Mouse (Mus musculus) testis, adult 2 months (tissue): Measurements from ENCODE around the gene Vgll2.

ENCODE experiments used
- CTCF ChIP-seq: fragments of 200-500 bp; IDR thresholded peaks from 2 replicates; pipeline ENCODE4 v1.5.1; 2012; ENCODE audit warnings: low read depth, mild to moderate bottlenecking, inconsistent platforms, low read length, moderate library complexity; ENCODE audit not compliant: control insufficient read depth, insufficient read depth, insufficient replicate concordance
- POLR2A ChIP-seq: fragments of 200-500 bp; IDR thresholded peaks from 2 replicates; pipeline ENCODE4 v1.6.1; 2012; ENCODE audit warnings: low read depth, mild to moderate bottlenecking, inconsistent platforms, low read length, moderate library complexity; ENCODE audit not compliant: control insufficient read depth

GRCm38 (mm10) chr10:52043086-52043485 lies 20.8 kb downstream of the Vgll2 start:
- no peak for TF ChIP-seq CTCF
- TF ChIP-seq POLR2A: no peak
